In genomic region chr11:107390540-107390939, GRCm38 (mm10) we compare ENCODE assay signal across 16 mouse cellular contexts.
DNase-seq lines count a peak whose midpoint lies in the region; ATAC-seq and TF ChIP-seq lines count a peak whose summit lies in the region.
"Had no signal": no experiment of that assay in that cellular context is flagged by ENCODE, and none has a peak within 500 bp of the region (broad histone marks: within the 10 kb centered on the region; RNA-seq: fewer than 3 reads in every experiment).

No protein-coding gene starts in this region.

- H3K27me3 ChIP-seq in hindbrain, embryonic 10.5 days (ENCODE audit: insufficient read depth, poor library complexity, severe bottlenecking) = no peaks in the 10 kb centered on the region
- H3K27me3 ChIP-seq in hindbrain, embryonic 12.5 days = no peaks in the 10 kb centered on the region
- H3K27me3 ChIP-seq in hindbrain, postnatal 0 days (ENCODE audit: insufficient read depth, low read length) = no peaks in the 10 kb centered on the region
- no peaks in the 10 kb centered on the region for H3K27me3 ChIP-seq in midbrain, postnatal 0 days (ENCODE audit: insufficient read depth, low read length)
- H3K27me3 ChIP-seq in kidney, embryonic 14.5 days (ENCODE audit: control insufficient read depth, insufficient read depth, low read length) = no peaks in the 10 kb centered on the region
- H3K27me3 ChIP-seq: limb, embryonic 15.5 days had no signal

- H3K36me3 ChIP-seq in hindbrain, embryonic 10.5 days = no peaks in the 10 kb centered on the region
- no peaks in the 10 kb centered on the region for H3K36me3 ChIP-seq in hindbrain, embryonic 12.5 days
- no peaks in the 10 kb centered on the region for H3K36me3 ChIP-seq in hindbrain, postnatal 0 days (ENCODE audit: insufficient read depth, low read length)
- H3K36me3 ChIP-seq in midbrain, postnatal 0 days (ENCODE audit: insufficient read depth, low read length) = no peaks in the 10 kb centered on the region
- no peaks in the 10 kb centered on the region for H3K36me3 ChIP-seq in kidney, embryonic 14.5 days (ENCODE audit: control insufficient read depth, insufficient read depth, low read length)
- H3K36me3 ChIP-seq: limb, embryonic 15.5 days had no signal

- 15% methylated on average over 2 of the region's 2 CpGs for WGBS in hindbrain, embryonic 10.5 days
- 25% methylated on average over 2 of the region's 2 CpGs for WGBS in hindbrain, embryonic 12.5 days
- 57% methylated on average over 2 of the region's 2 CpGs for WGBS in hindbrain, postnatal 0 days
- WGBS in midbrain, postnatal 0 days = 52% methylated on average over 2 of the region's 2 CpGs
- WGBS in kidney, embryonic 14.5 days = 66% methylated on average over 2 of the region's 2 CpGs

- peaks cover 25% of the 10 kb centered on the region for H3K4me1 ChIP-seq in hindbrain, embryonic 10.5 days (replicated peaks)
- H3K4me1 ChIP-seq in hindbrain, embryonic 12.5 days = peaks cover 15% of the 10 kb centered on the region
- H3K4me1 ChIP-seq in hindbrain, postnatal 0 days (ENCODE audit: insufficient read depth, low read length) = peaks cover 5% of the 10 kb centered on the region; the same call in 1 of the 2 replicates
- H3K4me1 ChIP-seq in midbrain, postnatal 0 days (ENCODE audit: insufficient read depth, low read length) = peaks cover 10% of the 10 kb centered on the region
- no peaks in the 10 kb centered on the region for H3K4me1 ChIP-seq in kidney, embryonic 14.5 days (ENCODE audit: control insufficient read depth, insufficient read depth, low read length)

- H3K27ac ChIP-seq in hindbrain, embryonic 10.5 days = peak overlapping the region; percentile 19; the same call in 1 of the 2 replicates
- H3K27ac ChIP-seq in hindbrain, embryonic 12.5 days = no peak overlapping the region
- peak overlapping the region; percentile 48; the same call in 1 of the 2 replicates for H3K27ac ChIP-seq in hindbrain, postnatal 0 days
- H3K27ac ChIP-seq in midbrain, postnatal 0 days (ENCODE audit: low read depth, low read length) = peak overlapping the region; percentile 67
- H3K27ac ChIP-seq in kidney, embryonic 14.5 days (ENCODE audit: low read depth, low read length) = no peak overlapping the region

- H3K4me3 ChIP-seq in hindbrain, embryonic 10.5 days = no peak overlapping the region
- H3K4me3 ChIP-seq in hindbrain, embryonic 12.5 days = no peak overlapping the region
- H3K4me3 ChIP-seq in hindbrain, postnatal 0 days (ENCODE audit: low read length) = no peak overlapping the region
- H3K4me3 ChIP-seq in midbrain, postnatal 0 days (ENCODE audit: low read depth, low read length) = no peak overlapping the region
- no peak overlapping the region for H3K4me3 ChIP-seq in kidney, embryonic 14.5 days (ENCODE audit: low read length)
- H3K4me3 ChIP-seq: left cerebral cortex, adult 2 months; limb, embryonic 15.5 days had no signal

- H3K9ac ChIP-seq in hindbrain, embryonic 12.5 days = no peak overlapping the region
- H3K9ac ChIP-seq in hindbrain, postnatal 0 days (replicated peaks; ENCODE audit: low read length) = no peak overlapping the region
- H3K9ac ChIP-seq in midbrain, postnatal 0 days (replicated peaks; ENCODE audit: low read length, poor library complexity, severe bottlenecking) = no peak overlapping the region
- no peak overlapping the region for H3K9ac ChIP-seq in kidney, embryonic 14.5 days (ENCODE audit: low read depth, low read length)
- H3K9ac ChIP-seq: limb, embryonic 15.5 days had no signal

- no peak for DNase-seq in hindbrain, embryonic 10.5 days (ENCODE audit: low spot score)
- peak; percentile 62 to 69 for DNase-seq in right cerebral cortex, postnatal 10 days (ENCODE audit: low spot score in 2 of 2)
- DNase-seq in right cerebral cortex, postnatal 25 days = no peak
- peak; percentile 55 for DNase-seq in hindbrain, postnatal 0 days (ENCODE audit: low spot score)
- peak; percentile 49 for DNase-seq in midbrain, postnatal 0 days (ENCODE audit: low spot score)
- no peak for DNase-seq in cerebellum, adult 9-11 months
- DNase-seq: adrenal gland, postnatal 14 days; heart, adult 11 months; kidney, postnatal 10 days; lung, adult 2 months had no signal

- no peak overlapping the region for H3K4me2 ChIP-seq in hindbrain, embryonic 12.5 days (replicated peaks)
- no peak overlapping the region for H3K4me2 ChIP-seq in hindbrain, postnatal 0 days (ENCODE audit: low read depth, low read length)
- H3K4me2 ChIP-seq in midbrain, postnatal 0 days (ENCODE audit: low read depth, low read length, poor library complexity, severe bottlenecking) = no peak overlapping the region
- H3K4me2 ChIP-seq in kidney, embryonic 14.5 days (replicated peaks; ENCODE audit: low read depth, low read length) = no peak overlapping the region
- H3K4me2 ChIP-seq: limb, embryonic 15.5 days had no signal

- TF ChIP-seq CTCF in hindbrain, postnatal 0 days (IDR thresholded peaks at IDR 0.05; ENCODE audit: low read depth) = no peak
- no peak for TF ChIP-seq CTCF in midbrain, postnatal 0 days (IDR thresholded peaks at IDR 0.05)

- ATAC-seq in hindbrain, embryonic 12.5 days (ENCODE audit: low FRiP score) = no peak
- peak; percentile 78; the same call in 1 of the 2 replicates for ATAC-seq in hindbrain, postnatal 0 days
- peak; percentile 49; the same call in 1 of the 2 replicates for ATAC-seq in midbrain, postnatal 0 days (ENCODE audit: low FRiP score)
- no peak for ATAC-seq in kidney, embryonic 14.5 days (ENCODE audit: low FRiP score, low TSS enrichment)
- ATAC-seq: inflammation-experienced regulatory T-cells, adult 6 months had no signal

- no peaks in the 10 kb centered on the region for H3K9me3 ChIP-seq in hindbrain, embryonic 10.5 days
- no peaks in the 10 kb centered on the region for H3K9me3 ChIP-seq in hindbrain, embryonic 12.5 days (replicated peaks)
- no peaks in the 10 kb centered on the region for H3K9me3 ChIP-seq in hindbrain, postnatal 0 days (ENCODE audit: low read length)
- H3K9me3 ChIP-seq in midbrain, postnatal 0 days (ENCODE audit: low read length) = no peaks in the 10 kb centered on the region
- H3K9me3 ChIP-seq in kidney, embryonic 14.5 days (ENCODE audit: control insufficient read depth, low read length) = no peaks in the 10 kb centered on the region
- H3K9me3 ChIP-seq: G1E; limb, embryonic 15.5 days had no signal

Comparison
In these comparisons a context has a peak if more than half of its experiments do, and no peak if none do; other contexts are left out.
1. DNase-seq: peak in right cerebral cortex, postnatal 10 days (2 of 2), hindbrain, postnatal 0 days (single experiment) and midbrain, postnatal 0 days (single experiment); none in hindbrain, embryonic 10.5 days (single experiment), right cerebral cortex, postnatal 25 days (single experiment) and cerebellum, adult 9-11 months (single experiment).
2. H3K27ac ChIP-seq: peak in hindbrain, embryonic 10.5 days (single experiment), hindbrain, postnatal 0 days (single experiment) and midbrain, postnatal 0 days (single experiment); none in hindbrain, embryonic 12.5 days (single experiment) and kidney, embryonic 14.5 days (single experiment).
3. ATAC-seq: peak in hindbrain, postnatal 0 days (single experiment) and midbrain, postnatal 0 days (single experiment); none in hindbrain, embryonic 12.5 days (single experiment) and kidney, embryonic 14.5 days (single experiment).